Mouse (Mus musculus) ovary, postnatal 36 days (tissue): ENCODE data around the gene Fate1.
"Not testable (repeated sequence)": the region's sequence is repeated elsewhere in the genome, so short reads cannot be mapped to it uniquely, and the experiment has no call there.

Experiments
- DNase-seq: peaks from one replicate; pipeline ENCODE4 v3.0.0; 2022; ENCODE audit warnings: low spot score, mixed read lengths

Fate1 gene

DNA sequence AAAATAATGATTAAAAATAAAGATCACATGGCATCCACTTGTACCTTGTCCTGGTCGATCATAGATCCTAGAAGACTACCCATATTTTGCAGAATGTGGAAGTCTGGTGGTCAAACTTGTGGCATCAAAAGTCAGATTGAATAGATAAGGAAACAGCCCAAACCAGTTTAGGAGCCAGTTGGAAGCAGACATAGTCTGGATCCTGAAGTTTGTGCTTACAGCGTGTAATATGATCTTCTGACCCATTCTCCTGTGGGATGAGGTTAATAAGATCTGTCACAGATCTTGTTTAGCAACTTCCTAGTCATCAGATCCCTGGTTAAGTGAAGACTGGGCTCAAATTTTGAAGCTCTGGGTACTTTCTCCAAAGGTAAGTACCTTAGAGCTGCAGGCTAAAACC, at the start of gene Fate1:
Fate1 (plus strand) TSS at position 301 of the 400 bp plus-strand sequence.
- no peak for DNase-seq

DNA sequence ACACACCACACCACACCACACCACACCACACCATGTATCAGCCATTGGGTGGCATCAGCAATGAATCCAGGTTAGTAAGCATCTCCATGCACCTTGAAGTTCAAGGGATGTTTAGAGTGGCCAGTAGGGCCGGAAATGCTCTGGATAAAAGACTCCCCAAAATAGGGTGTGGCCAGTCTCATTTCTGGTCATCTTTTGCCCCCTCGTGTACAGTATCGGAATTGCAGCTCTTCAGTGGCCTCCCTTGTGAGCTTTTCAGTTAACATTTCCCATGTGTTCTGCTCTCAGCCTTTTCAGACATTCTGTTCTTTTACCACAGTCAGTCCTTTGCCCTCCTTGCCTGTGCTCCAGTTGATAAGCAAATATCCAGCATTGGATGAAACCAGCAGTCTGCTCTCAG, 26.2 kb upstream of the Fate1 start:
- peak; percentile 9 for DNase-seq

DNA sequence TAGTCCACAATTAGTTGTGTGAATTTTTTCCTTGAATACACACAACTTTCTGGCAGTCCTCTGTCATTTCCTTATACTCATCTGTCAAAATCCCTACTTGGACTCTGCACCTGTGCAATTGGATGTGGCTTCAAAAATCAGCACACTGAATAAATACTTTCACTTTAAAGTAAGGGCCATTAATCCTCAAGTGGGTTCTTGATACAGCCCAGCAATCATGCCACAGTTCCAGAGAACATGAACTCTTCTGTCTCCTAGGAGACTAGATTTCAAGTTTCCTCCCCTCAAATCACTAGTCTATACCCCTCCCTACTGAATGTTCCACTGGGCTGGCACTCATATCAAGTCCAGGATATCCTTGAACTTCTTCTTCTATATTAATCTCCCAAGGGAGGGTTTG, 14.4 kb upstream of the Fate1 start:
- no peak for DNase-seq

DNA sequence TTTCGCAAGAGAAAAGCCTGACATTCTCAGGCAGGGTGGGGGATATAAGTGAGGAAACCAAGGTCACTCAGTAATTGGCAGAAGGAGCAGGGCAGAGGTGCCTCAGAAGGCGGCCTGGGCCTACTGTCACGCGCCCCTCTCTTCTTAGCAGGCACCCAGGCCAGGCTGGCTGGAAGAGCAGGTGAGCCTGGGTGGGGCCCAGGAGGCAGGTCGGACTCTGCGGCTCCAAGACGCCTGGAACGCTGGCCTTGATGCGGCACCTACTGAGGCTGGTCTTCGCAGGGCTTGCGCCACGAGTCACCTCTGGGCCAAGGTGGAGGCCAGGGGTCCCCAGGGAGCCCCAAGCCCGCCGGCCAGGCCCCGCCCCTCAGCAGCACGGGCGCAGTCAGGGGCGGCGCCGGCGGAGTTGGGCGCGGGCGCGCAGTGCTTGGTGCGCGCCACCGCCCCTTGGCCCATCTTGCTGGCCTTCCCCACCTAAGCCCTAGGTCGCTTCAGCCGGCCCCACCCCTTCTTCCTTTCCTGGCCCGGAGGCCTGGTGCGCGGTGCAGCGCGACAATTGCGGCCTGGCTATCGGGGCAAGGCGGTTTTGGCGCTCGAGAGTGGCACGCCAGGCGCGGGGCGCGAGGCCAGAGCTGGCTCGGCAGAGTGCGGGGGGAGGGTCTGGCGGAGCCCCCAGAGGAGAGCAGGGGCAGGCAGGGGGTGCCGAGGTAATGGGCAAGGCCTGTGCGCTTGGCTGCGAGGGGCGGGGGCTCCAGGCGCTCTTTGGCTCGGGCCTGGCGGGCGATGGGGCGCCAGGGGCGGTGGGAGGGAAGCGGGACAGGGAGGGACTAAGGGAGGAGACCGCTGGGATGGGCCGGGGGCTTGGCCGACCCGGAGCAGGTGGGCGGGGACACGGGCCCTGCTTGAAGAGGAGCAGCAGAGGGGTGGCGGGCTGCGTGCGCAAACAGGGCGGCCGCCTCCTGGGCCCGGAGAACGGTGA, 10.4 kb upstream of the Fate1 start, which contains the start of gene Prrg3:
Prrg3 (plus strand) TSS at position 552 of the 979 bp plus-strand sequence.
- peak; percentile 60 for DNase-seq

DNA sequence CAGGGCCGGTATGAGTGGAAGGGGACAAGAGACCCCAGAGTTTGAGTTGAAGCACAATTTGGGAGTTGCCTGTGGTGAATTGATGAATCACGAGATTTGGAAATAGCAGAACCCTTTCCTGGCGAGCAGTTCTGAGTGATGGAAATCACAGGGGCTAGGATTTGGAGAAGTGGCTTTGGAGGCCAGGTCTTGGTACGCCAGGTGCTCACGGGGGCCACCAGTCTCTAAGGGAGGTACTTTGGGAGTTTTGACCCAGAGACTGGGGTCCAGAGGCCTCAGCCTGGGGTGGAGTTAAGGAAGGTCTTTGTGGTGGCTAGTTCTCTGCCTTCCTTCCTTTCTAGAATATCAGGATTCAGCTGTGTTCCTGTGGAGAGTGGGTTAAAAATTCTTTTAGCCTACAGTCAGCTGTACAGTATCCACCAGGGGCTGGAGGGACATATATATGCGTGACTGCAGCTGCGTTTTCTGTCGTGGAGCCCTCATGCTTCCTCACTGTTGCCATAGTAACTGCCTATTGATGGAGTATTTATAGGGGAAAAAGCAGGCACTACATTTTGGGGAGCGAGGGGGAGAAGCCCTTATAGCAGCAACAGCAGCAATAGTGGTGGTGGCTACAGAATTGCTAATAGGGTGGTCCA, 9.4 kb upstream of the Fate1 start:
- DNase-seq: no peak

DNA sequence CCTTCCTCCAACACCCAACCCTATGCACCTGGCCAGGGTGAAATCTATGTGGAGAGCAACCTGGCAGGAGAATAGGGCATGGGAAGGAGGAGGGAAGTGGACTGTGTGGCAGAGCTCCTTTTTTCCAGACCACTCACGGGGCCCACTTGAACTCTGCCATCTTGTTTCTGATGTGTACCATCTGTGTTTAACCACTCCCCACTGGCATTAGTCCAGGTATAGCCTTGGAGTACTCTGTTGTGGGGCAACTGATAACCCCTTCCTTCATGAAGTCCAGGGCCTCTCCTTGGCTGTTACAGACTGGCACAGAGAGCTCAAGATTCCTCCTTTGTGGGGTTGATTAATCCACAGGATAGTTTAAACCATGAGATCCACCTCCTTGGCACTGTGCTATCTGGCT, 4.6 kb upstream of the Fate1 start:
- DNase-seq: no peak

- no peak for DNase-seq
These were observed 4.0 kb upstream of the Fate1 start for GRCm38 (mm10) chrX:71968816-71969215.

DNA sequence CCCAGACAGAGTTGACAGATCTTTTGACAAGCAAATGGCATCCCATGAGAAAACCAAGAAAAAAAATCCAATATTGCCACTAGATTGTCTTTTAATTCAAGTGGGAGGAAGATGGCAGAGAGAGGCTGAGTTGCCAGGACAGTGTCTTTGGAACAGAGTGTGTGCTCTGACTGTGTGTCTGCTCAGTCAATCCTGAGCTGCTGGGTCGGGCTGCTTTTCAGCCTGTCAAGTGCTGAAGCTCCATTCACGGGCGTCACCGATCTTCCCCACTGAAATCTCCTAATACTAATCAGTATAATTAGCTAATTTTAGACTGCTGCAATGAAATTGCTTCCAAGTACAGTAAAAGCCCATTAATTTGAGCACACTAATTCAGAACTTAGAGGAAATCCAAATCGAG, 1.5 kb upstream of the Fate1 start:
- no peak for DNase-seq

DNA sequence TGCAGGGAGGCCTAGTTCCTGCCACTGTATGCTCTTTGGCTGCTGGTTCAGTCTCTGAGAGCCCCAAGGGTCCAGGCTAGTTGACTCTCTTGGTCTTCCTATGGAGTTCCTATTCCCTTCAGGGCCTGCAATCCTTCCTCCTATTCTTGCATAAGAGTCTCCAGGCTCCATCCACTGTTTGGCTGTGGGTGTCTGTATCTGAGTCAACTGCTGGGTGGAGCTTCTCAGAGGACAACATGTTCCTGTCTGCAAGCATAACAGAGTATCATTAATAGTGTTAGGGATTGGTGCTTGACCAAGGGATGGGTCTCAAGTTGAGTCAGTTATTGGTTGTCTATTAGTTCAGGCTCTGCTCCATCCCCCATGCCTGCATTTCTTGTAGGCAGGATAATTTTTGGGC, 4.9 kb downstream of the Fate1 start:
- DNase-seq: not testable (repeated sequence)

- no peak for DNase-seq
These were observed 7.7 kb downstream of the Fate1 start for GRCm38 (mm10) chrX:71980443-71980842.

- DNase-seq: no peak
These were observed 8.5 kb downstream of the Fate1 start for GRCm38 (mm10) chrX:71981322-71981721.

DNA sequence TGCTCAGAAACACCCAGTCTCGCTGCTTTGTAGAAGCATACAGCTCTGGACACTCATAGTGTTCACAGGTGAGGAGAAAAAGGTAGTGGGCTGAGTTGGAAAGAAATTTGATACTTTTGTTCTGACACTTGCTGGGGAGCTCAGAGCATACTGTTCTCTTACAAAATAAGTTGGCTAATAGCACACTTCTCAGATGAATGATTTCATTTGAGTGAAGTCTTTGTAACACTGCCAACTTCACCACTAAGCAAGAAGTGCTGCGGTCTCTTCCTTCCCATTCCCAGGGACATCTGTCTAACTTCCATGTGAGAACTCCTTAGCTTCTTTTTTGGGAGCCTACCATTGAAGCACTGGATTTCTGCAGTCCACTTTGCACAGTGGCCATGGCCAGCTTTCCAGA, 10.4 kb downstream of the Fate1 start:
- DNase-seq: no peak

DNA sequence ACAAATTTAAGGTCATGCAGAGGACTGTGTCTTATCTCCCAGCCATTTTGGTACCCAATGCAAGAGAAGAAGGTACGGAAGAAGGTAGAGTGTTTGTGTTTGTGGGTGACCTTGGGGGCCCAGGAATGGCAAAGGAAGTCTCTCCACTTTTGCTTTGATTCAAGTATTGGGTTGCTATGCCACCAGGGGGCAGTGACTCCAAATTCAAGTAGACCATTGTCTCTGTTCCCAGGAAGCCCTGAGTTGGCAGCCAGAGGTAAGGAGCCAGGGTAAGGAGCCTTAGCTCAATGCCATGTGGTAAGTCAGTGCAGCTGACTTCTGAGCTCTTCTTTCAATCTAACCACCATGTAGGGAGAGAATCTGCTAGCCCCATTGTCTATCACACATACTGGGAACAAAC, 11.0 kb downstream of the Fate1 start:
- no peak for DNase-seq

DNA sequence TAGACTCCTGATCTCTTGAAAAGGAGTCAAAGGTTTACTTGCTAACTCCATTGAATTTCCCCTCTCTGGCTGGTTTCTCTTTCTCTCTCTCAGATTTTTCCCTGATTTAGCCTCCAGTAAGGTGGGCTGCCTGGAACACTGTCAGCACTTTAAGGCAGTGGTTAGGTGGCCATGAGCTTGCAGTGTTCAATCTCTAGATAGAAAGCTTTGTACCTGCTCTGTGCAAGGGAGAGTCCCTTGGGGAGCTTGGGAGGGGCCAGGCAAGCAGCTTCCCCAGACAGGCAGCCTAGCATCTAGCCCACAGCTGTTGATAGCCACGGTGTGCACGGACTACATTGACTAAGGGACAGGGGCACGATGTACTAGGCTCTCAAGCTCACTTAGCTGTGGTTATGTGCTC, 18.8 kb downstream of the Fate1 start, which contains the start of gene Cnga2:
Cnga2 (plus strand) TSS at position 301 of the 400 bp plus-strand sequence.
- DNase-seq: no peak

GRCm38 (mm10) chrX:71995972-71996371, 23.2 kb downstream of the Fate1 start:
- no peak for DNase-seq

GRCm38 (mm10) chrX:72009930-72010329, 37.1 kb downstream of the Fate1 start:
- no peak for DNase-seq

DNA sequence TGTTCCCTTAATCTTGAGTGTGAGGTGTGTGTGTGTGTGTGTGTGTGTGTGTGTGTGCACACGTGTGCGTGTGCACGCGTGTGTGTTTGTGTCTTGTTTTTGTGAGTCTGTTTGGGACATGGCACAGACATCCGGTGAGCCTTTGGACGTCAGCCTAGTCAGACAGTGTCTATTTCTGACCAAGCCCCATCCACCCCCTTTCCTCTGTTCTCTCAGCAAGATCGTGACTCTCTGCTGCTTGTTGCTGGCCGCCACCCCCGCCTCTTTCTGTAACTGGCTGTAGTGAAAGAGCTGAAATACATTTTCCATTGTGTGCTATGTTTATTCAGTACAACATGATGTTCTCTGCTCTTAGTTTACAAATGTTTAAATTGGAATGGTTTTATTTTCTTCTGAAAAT, 39.5 kb downstream of the Fate1 start:
- no peak for DNase-seq

DNA sequence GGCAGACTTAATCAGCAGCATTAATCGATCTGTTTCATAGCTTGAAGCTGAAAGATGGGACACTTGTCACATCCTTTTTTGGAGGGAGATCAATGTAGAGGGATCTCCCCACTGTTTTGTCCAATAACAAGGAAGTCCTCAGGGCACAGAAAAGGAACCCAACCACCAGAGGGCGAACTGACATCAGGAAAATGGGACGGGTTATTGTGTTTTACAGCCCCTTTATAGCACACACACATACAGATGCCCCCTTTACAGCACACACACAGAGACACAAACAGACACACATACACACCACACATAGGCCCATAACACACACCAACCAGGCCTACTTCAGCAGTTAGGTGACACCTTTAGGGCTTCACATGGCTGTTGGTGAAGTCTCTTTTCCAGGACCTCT, 40.0 kb downstream of the Fate1 start:
- DNase-seq: peak; percentile 10

DNA sequence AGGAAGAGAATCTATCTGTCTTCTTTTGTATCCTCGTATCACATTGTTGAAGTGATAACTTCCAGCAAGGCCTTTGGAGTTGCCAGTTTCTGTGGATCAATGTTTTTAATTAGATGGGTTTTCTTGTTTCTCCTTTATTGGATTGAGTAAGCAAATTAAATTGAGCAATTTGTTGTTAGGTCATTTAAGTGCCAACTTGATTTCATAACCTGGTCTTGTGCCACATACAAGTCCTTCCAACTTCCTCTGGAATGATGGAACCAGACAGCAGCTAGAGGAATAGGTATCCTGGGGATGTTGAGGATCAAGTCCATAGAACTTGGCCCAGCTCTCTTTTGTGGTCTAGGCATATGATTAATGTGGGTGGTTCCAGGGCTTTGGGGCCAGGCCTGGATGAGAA, 49.5 kb downstream of the Fate1 start:
- DNase-seq: no peak

DNA sequence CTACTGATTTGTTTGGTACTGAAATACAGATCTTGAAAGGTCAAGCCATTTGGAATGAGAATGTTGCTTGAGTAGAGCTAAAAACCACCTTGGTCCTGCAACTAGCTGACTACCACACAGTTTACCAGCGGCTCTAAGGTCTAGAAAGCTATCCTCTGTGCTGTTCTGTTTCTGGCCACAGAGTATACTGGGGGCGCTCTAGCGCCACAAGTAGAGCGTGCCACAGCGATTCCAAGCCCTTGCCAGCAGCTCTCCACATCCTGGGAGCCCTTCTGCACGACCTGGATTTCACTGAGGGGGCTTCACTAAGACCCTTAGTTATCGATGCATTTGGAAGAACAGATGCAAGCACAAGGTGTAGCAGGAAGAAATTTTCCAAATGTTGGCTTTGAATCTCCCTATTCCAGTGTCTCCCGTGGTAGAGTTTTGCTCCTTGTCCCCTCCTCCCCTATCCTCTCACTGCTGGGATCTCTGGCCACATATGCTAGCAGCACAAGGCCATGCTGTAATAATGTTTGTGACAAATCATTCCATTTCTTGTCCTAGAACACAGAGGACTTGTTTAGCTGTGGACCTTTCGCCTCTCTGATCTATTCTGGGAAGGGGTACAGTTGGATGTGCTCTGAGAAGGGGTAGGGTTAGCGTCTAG, 50.1 kb downstream of the Fate1 start:
- no peak for DNase-seq

DNA sequence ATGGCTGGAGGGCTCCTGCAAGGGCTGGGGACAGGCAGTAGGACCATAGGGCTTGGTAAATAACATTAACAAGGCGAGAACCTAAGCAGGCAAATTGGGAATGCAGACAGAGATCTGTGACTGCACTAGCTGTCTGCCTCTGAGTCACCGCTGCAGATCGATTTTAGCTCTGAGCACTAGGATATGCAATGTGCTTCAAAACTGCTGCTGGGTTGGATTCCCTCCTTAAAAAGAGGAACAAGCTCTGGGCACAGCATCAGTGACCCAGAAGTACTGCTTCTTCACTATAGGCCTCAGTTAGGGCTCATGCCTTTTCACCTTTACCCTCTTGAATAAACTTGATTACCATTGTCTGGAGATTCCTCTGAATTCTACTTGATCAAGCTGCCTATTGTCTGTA, 50.8 kb downstream of the Fate1 start:
- no peak for DNase-seq
